Mouse (Mus musculus): ENCODE results near the gene Pcsk5. TPM values are rescaled to one million over a fixed set of nuclear protein-coding genes. Genes with fewer than 3 reads are reported as not detected.

Pcsk5 gene
- polyA plus RNA-seq, 1 experiment from 2014 or later: 11.9 TPM

DNA sequence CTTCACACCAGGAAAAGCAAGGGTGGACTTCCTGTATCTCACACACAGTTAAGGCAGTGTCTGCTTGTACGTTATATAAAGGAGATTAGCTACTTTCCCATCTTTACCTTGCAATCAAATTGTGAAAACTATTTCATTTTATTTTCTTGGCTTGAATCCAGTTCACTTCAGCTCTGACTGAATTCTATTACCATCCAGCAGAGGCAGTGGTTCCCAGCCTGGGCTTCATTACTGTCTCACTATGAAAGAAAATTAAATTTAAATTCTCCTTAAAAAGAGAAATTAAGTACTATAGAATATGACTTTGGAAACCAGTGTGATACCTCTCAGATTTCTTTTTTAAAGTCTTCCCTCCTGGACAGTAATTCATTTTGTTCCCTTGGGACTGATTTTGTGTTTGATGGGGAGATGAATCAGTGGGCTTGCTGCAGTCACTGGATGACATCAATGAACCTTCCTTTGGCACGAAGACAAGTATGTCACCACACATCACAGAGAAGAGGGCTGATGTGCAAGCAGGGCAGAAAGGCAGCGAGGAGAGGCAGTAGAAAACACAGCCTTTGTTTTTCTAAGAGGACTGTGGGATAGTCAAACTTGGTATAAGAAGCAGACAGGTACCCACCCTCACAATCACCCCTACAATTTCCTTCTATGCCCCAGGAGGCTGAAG lies 194.2 kb downstream of the Pcsk5 start:
- no peak overlapping the region for H3K27ac ChIP-seq (ENCODE audit: low read depth, low read length)
- no peaks in the 10 kb centered on the region for H3K9me3 ChIP-seq (ENCODE audit: control insufficient read depth, low read length)
- H3K4me2 ChIP-seq (ENCODE audit: low read depth, low read length): no peak overlapping the region
- H3K9ac ChIP-seq (replicated peaks; ENCODE audit: low read depth, low read length): no peak overlapping the region
- ATAC-seq (ENCODE audit: low read depth): no peak
- no peaks in the 10 kb centered on the region for H3K36me3 ChIP-seq (ENCODE audit: control insufficient read depth, insufficient read depth, low read length)
- WGBS: 54% methylated on average over 3 of the region's 3 CpGs
- H3K4me3 ChIP-seq (ENCODE audit: low read depth, low read length): no peak overlapping the region
- no peaks in the 10 kb centered on the region for H3K4me1 ChIP-seq (ENCODE audit: control insufficient read depth, insufficient read depth, low read length)
- H3K27me3 ChIP-seq (ENCODE audit: control insufficient read depth, insufficient read depth, low read length): no peaks in the 10 kb centered on the region

DNA sequence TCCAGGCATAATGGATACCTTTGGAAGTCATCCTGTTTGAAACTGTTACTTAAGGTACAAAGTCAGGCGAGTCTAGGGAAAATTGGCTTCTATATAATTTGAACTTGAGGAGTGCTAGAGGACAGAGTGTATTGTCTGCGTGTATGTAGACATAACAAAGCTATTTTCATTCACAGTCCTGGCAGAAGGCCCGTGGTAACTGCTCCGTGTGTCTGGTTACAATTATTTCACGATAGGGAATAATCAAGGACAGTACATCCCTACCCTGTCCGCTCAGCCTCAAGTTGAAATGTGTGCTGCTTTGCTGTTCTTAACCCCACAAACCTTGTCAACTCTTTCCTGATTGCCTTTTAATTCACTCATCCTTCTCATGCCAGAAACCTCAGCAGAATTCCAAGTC lies 201.4 kb downstream of the Pcsk5 start:
- no peaks in the 10 kb centered on the region for H3K36me3 ChIP-seq (ENCODE audit: control insufficient read depth, insufficient read depth, low read length)
- H3K4me1 ChIP-seq (ENCODE audit: control insufficient read depth, insufficient read depth, low read length): no peaks in the 10 kb centered on the region
- no peak for ATAC-seq (ENCODE audit: low read depth)
- H3K27ac ChIP-seq (ENCODE audit: low read depth, low read length): no peak overlapping the region
- 77% methylated on average over 6 of the region's 6 CpGs for WGBS
- H3K4me2 ChIP-seq (ENCODE audit: low read depth, low read length): no peak overlapping the region
- no peaks in the 10 kb centered on the region for H3K27me3 ChIP-seq (ENCODE audit: control insufficient read depth, insufficient read depth, low read length)
- no peaks in the 10 kb centered on the region for H3K9me3 ChIP-seq (ENCODE audit: control insufficient read depth, low read length)
- no peak overlapping the region for H3K9ac ChIP-seq (replicated peaks; ENCODE audit: low read depth, low read length)
- H3K4me3 ChIP-seq (ENCODE audit: low read depth, low read length): no peak overlapping the region

DNA sequence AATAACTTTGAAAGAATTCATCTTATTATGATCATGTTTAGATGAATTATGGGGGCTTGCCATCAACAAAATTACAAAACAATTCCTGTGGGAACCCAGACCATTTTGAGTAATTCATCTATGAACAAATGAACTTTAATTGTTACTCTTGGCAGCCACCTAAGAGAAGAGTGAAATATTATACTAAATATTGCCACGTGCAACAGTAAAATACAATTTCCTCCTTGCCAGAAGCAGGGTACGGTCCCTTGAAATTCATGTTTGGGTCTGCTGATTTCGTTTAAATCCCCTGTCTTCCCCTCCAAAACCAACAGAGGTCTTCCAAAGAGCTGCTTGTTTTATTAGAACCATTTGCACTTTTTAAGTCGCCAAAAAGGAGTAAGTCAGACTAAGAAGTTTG lies 221.8 kb downstream of the Pcsk5 start:
- 69% methylated on average over 4 of the region's 4 CpGs for WGBS
- Histone ChIP-seq H3K9me3 (ENCODE audit: control insufficient read depth, low read length) (no peaks in the 10 kb centered on the region), H3K4me1 (ENCODE audit: control insufficient read depth, insufficient read depth, low read length) (no peaks in the 10 kb centered on the region), H3K27ac (ENCODE audit: low read depth, low read length) (no peak overlapping the region), H3K27me3 (ENCODE audit: control insufficient read depth, insufficient read depth, low read length) (no peaks in the 10 kb centered on the region), H3K36me3 (ENCODE audit: control insufficient read depth, insufficient read depth, low read length) (no peaks in the 10 kb centered on the region), H3K9ac (replicated peaks; ENCODE audit: low read depth, low read length) (no peak overlapping the region), H3K4me2 (ENCODE audit: low read depth, low read length) (no peak overlapping the region), H3K4me3 (ENCODE audit: low read depth, low read length) (no peak overlapping the region)
- ATAC-seq (ENCODE audit: low read depth): no peak

DNA sequence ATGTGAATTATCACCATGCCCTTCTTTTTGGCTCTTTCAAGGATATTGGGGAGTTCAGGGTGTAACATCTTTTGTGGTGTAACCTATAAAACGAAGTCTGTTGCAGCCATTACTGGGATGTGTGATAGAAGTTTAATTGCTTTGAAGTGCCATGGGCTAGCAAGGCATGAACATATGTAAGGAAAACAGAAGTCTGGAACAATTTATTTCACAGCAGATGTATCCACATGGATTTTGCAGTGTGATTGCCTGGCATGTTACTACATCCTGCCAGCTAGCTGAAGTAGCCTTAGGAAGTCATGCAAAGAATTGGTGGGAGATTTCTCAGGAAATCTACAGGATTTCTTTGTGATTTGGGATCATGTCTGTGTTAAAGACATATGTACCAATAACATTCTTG lies 230.9 kb downstream of the Pcsk5 start:
- no peaks in the 10 kb centered on the region for H3K36me3 ChIP-seq (ENCODE audit: control insufficient read depth, insufficient read depth, low read length)
- no peak for ATAC-seq (ENCODE audit: low read depth)
- no peaks in the 10 kb centered on the region for H3K4me1 ChIP-seq (ENCODE audit: control insufficient read depth, insufficient read depth, low read length)
- no peaks in the 10 kb centered on the region for H3K9me3 ChIP-seq (ENCODE audit: control insufficient read depth, low read length)
- no peak overlapping the region for H3K27ac ChIP-seq (ENCODE audit: low read depth, low read length)
- H3K9ac ChIP-seq (replicated peaks; ENCODE audit: low read depth, low read length): no peak overlapping the region
- 73% methylated on average over 1 of the region's 1 CpGs for WGBS
- no peak overlapping the region for H3K4me3 ChIP-seq (ENCODE audit: low read depth, low read length)
- H3K4me2 ChIP-seq (ENCODE audit: low read depth, low read length): no peak overlapping the region
- no peaks in the 10 kb centered on the region for H3K27me3 ChIP-seq (ENCODE audit: control insufficient read depth, insufficient read depth, low read length)

DNA sequence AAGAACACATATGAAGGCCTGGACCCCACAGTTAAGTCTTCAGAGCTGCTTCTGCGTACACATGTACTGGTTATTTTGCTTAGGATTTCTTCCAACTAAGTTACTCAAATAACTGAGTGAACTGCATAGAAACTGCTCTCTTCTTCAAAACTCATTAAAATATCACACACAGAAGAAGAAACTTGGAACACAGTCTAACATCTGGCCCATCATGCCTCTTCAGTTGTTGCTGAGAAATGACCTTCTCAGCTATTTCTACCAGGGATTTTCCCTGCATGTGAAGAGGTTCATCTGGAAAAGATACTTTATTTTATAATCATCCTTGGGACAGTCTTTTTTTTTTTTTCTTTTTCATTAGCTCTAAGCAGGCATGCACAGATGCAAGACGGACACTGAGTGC lies 231.3 kb downstream of the Pcsk5 start:
- ATAC-seq (ENCODE audit: low read depth): no peak
- no peaks in the 10 kb centered on the region for H3K9me3 ChIP-seq (ENCODE audit: control insufficient read depth, low read length)
- 77% methylated on average over 2 of the region's 2 CpGs for WGBS

DNA sequence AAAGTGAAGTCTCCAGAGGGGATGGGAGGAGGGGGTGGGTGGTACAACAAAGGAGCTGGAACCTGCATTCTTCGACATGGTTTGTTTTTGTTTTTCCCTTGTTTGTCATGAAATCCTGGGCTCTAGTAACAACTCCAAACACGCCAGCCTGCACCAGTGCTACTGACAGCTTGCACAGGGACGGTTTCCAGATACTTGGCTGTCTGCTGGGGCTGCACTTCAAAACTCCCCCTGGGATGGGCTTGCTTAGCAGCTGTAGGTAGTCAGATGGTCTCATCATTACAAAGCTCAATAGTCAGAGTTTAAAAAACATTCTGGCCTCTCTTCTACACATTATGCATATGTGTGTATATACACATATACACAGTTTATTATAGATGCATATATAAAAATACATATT lies 234.1 kb downstream of the Pcsk5 start:
- Histone ChIP-seq H3K36me3 (ENCODE audit: control insufficient read depth, insufficient read depth, low read length) (no peaks in the 10 kb centered on the region), H3K27me3 (ENCODE audit: control insufficient read depth, insufficient read depth, low read length) (no peaks in the 10 kb centered on the region), H3K4me1 (ENCODE audit: control insufficient read depth, insufficient read depth, low read length) (no peaks in the 10 kb centered on the region), H3K9ac (replicated peaks; ENCODE audit: low read depth, low read length) (no peak overlapping the region), H3K4me2 (ENCODE audit: low read depth, low read length) (no peak overlapping the region), H3K9me3 (ENCODE audit: control insufficient read depth, low read length) (no peaks in the 10 kb centered on the region), H3K4me3 (ENCODE audit: low read depth, low read length) (no peak overlapping the region), H3K27ac (ENCODE audit: low read depth, low read length) (no peak overlapping the region)
- 0 out of 2 replicates have a peak, but pooled peaks have one; percentile 44 for ATAC-seq (ENCODE audit: low read depth)
- WGBS: 74% methylated on average over 3 of the region's 3 CpGs

More for the DNA sequence above, 231.3 kb downstream of the Pcsk5 start:
- Histone ChIP-seq H3K27ac (ENCODE audit: low read depth, low read length) (no peak overlapping the region), H3K36me3 (ENCODE audit: control insufficient read depth, insufficient read depth, low read length) (no peaks in the 10 kb centered on the region), H3K27me3 (ENCODE audit: control insufficient read depth, insufficient read depth, low read length) (no peaks in the 10 kb centered on the region), H3K4me3 (ENCODE audit: low read depth, low read length) (no peak overlapping the region), H3K4me2 (ENCODE audit: low read depth, low read length) (no peak overlapping the region), H3K9ac (replicated peaks; ENCODE audit: low read depth, low read length) (no peak overlapping the region), H3K4me1 (ENCODE audit: control insufficient read depth, insufficient read depth, low read length) (no peaks in the 10 kb centered on the region)

DNA sequence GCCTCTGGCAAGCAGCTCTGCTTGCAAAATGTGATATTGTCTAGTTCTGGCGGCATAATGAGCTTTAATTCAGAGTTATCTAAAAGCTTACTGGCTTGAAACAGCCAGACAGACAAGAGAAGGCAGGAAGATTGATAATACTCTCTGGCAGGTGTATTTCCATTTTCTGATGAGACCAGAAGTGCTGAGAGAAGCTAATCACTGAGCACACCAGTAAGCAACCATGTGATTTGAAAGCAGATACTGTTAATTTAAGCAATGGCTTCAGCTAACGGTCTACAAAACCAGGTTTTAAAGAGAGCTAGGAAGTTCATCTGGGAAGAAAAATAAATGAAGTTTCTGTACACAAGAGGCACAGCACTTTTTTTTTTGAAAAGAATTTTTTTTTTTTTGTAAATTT lies 237.1 kb downstream of the Pcsk5 start:
- no peak overlapping the region for H3K27ac ChIP-seq (ENCODE audit: low read depth, low read length)
- no peak overlapping the region for H3K4me3 ChIP-seq (ENCODE audit: low read depth, low read length)
- H3K4me2 ChIP-seq (ENCODE audit: low read depth, low read length): no peak overlapping the region
- H3K27me3 ChIP-seq (ENCODE audit: control insufficient read depth, insufficient read depth, low read length): no peaks in the 10 kb centered on the region
- H3K4me1 ChIP-seq (ENCODE audit: control insufficient read depth, insufficient read depth, low read length): no peaks in the 10 kb centered on the region
- 41% methylated on average over 2 of the region's 2 CpGs for WGBS
- H3K9me3 ChIP-seq (ENCODE audit: control insufficient read depth, low read length): no peaks in the 10 kb centered on the region
- ATAC-seq (ENCODE audit: low read depth): no peak
- no peak overlapping the region for H3K9ac ChIP-seq (replicated peaks; ENCODE audit: low read depth, low read length)
- H3K36me3 ChIP-seq (ENCODE audit: control insufficient read depth, insufficient read depth, low read length): no peaks in the 10 kb centered on the region

DNA sequence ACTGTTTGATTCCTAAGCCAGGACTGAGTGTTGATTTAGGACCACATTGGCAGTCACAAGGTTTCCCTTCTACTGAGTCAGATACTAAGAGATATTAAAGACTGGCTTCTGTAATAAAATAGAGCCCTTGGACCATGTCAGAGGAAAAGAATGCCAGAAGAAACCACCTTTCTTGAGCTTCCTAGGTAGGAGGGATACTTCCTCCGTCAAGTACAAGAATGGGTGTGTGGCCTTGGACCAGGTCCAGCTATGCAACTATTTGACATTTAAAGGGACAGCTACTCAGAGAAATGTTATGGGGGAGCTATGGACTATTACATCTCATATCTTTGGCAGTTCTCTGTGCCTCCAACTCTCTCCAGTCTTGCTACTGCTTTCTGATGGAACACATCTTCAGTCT lies 244.6 kb downstream of the Pcsk5 start:
- Histone ChIP-seq H3K9ac (replicated peaks; ENCODE audit: low read depth, low read length) (no peak overlapping the region), H3K4me3 (ENCODE audit: low read depth, low read length) (no peak overlapping the region), H3K9me3 (ENCODE audit: control insufficient read depth, low read length) (no peaks in the 10 kb centered on the region), H3K4me1 (ENCODE audit: control insufficient read depth, insufficient read depth, low read length) (no peaks in the 10 kb centered on the region), H3K27ac (ENCODE audit: low read depth, low read length) (no peak overlapping the region), H3K4me2 (ENCODE audit: low read depth, low read length) (no peak overlapping the region), H3K27me3 (ENCODE audit: control insufficient read depth, insufficient read depth, low read length) (no peaks in the 10 kb centered on the region), H3K36me3 (ENCODE audit: control insufficient read depth, insufficient read depth, low read length) (no peaks in the 10 kb centered on the region)
- WGBS: 19% methylated on average over 1 of the region's 1 CpGs
- ATAC-seq (ENCODE audit: low read depth): no peak

DNA sequence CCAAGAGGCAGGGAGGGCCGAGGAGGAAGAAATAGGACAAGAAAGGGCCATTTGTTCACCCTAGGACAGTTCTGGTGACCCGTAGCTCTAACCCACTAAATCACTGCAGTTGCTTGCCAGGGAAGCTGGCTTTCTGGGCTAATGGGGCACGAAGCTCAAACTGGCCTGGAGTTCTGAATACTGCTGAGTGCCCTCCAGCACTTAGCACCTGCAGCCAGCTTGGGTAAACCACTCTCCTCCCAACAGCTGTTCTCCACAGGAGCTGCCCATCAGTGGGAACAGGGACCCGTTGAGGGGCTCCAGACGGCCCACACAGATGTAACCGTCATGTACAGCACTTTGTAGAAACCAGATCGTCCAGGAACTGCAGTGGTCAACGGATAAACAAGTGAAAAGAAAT lies 246.1 kb downstream of the Pcsk5 start:
- H3K4me2 ChIP-seq (ENCODE audit: low read depth, low read length): no peak overlapping the region
- H3K4me3 ChIP-seq (ENCODE audit: low read depth, low read length): no peak overlapping the region
- no peaks in the 10 kb centered on the region for H3K27me3 ChIP-seq (ENCODE audit: control insufficient read depth, insufficient read depth, low read length)
- 30% methylated on average over 8 of the region's 8 CpGs for WGBS
- no peaks in the 10 kb centered on the region for H3K4me1 ChIP-seq (ENCODE audit: control insufficient read depth, insufficient read depth, low read length)
- H3K27ac ChIP-seq (ENCODE audit: low read depth, low read length): no peak overlapping the region
- no peaks in the 10 kb centered on the region for H3K9me3 ChIP-seq (ENCODE audit: control insufficient read depth, low read length)
- no peak overlapping the region for H3K9ac ChIP-seq (replicated peaks; ENCODE audit: low read depth, low read length)
- H3K36me3 ChIP-seq (ENCODE audit: control insufficient read depth, insufficient read depth, low read length): no peaks in the 10 kb centered on the region
- ATAC-seq (ENCODE audit: low read depth): peak; percentile 65; the same call in 1 of the 2 replicates

Data from neural tube, embryonic 14.5 days (tissue).